ENCODE assay signal across 13 mouse cellular contexts in the genomic region with DNA sequence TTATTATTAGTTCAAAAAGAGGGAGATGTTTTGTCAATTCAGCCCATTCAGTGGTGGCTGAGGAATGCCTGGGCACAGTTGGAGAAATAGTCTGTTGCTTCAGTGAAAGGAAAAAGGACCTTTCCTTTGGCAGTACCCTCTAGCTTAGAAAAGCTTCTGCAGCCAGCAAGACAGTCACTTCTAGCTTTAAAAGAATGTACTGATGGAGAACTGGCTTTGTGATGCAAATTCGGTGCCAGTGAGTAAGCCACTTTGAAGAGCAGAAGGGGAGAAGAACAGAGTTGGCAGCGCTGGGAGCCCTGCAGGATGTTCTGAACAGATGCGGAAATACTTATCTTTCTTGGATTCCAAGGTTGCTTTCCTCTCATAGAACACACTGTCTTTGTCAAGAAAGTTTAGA.
DNase-seq lines count a peak whose midpoint lies in the region; ATAC-seq lines count a peak whose summit lies in the region.
"Had no signal": no experiment of that assay in that cellular context is flagged by ENCODE, and none has a peak within 500 bp of the region (broad histone marks: within the 10 kb centered on the region; RNA-seq: fewer than 3 reads in every experiment).

No protein-coding gene starts in this region.

- peak; percentile 1 for DNase-seq in hindbrain, embryonic 11.5 days (ENCODE audit: low spot score)
- DNase-seq in left cerebral cortex, adult 11 months (ENCODE audit: low spot score): peak; percentile 37
- peak; percentile 19 for DNase-seq in right cerebral cortex, postnatal 4 days
- DNase-seq in c-Kit-positive CD71-positive TER-119-positive erythroid progenitor cells, embryonic 14.5 days (ENCODE audit: low spot score): no peak
- DNase-seq: heart, adult 2 months; kidney, postnatal 4 days; liver, postnatal 0 days had no signal

- no peak overlapping the region for H3K4me2 ChIP-seq in hindbrain, embryonic 11.5 days (replicated peaks; ENCODE audit: low read depth, low read length)
- no peak overlapping the region for H3K4me2 ChIP-seq in hindbrain, embryonic 12.5 days (replicated peaks)
- no peak overlapping the region for H3K4me2 ChIP-seq in liver, embryonic 12.5 days
- H3K4me2 ChIP-seq: midbrain, embryonic 11.5 days; stomach, embryonic 15.5 days had no signal

- H3K27ac ChIP-seq in hindbrain, embryonic 11.5 days (ENCODE audit: low read depth, low read length): no peak overlapping the region
- no peak overlapping the region for H3K27ac ChIP-seq in hindbrain, embryonic 12.5 days
- H3K27ac ChIP-seq in liver, embryonic 12.5 days: no peak overlapping the region
- H3K27ac ChIP-seq: stomach, embryonic 15.5 days had no signal

- no peaks in the 10 kb centered on the region for H3K9me3 ChIP-seq in hindbrain, embryonic 11.5 days (ENCODE audit: control insufficient read depth, low read length)
- H3K9me3 ChIP-seq in hindbrain, embryonic 12.5 days (replicated peaks): no peaks in the 10 kb centered on the region
- no peaks in the 10 kb centered on the region for H3K9me3 ChIP-seq in liver, embryonic 12.5 days (replicated peaks)
- H3K9me3 ChIP-seq: stomach, embryonic 15.5 days had no signal

- ATAC-seq in hindbrain, embryonic 11.5 days (ENCODE audit: low FRiP score): no peak
- no peak for ATAC-seq in hindbrain, embryonic 12.5 days (ENCODE audit: low FRiP score)
- peak; percentile 95 for ATAC-seq in frontal cortex, adult (ENCODE audit: low TSS enrichment)
- no peak for ATAC-seq in liver, embryonic 12.5 days
- ATAC-seq: hindbrain, embryonic 16.5 days; liver, postnatal 0 days had no signal

- H3K9ac ChIP-seq in hindbrain, embryonic 11.5 days (ENCODE audit: low read depth, low read length): no peak overlapping the region
- H3K9ac ChIP-seq in hindbrain, embryonic 12.5 days: no peak overlapping the region
- no peak overlapping the region for H3K9ac ChIP-seq in liver, embryonic 12.5 days
- H3K9ac ChIP-seq: liver, postnatal 0 days; stomach, embryonic 15.5 days had no signal

- no peaks in the 10 kb centered on the region for H3K27me3 ChIP-seq in hindbrain, embryonic 11.5 days (ENCODE audit: control insufficient read depth, insufficient read depth, low read length)
- H3K27me3 ChIP-seq in hindbrain, embryonic 12.5 days: no peaks in the 10 kb centered on the region
- no peaks in the 10 kb centered on the region for H3K27me3 ChIP-seq in liver, embryonic 12.5 days (replicated peaks)
- H3K27me3 ChIP-seq: stomach, embryonic 15.5 days had no signal

- 39% methylated on average over 3 of the region's 3 CpGs for WGBS in hindbrain, embryonic 11.5 days
- WGBS in hindbrain, embryonic 12.5 days: 51% methylated on average over 3 of the region's 3 CpGs
- WGBS in liver, embryonic 12.5 days (ENCODE audit: insufficient replicate concordance): 54% methylated on average over 3 of the region's 3 CpGs

- no peak overlapping the region for H3K4me3 ChIP-seq in hindbrain, embryonic 11.5 days (ENCODE audit: low read depth, low read length)
- H3K4me3 ChIP-seq in hindbrain, embryonic 12.5 days: no peak overlapping the region
- no peak overlapping the region for H3K4me3 ChIP-seq in liver, embryonic 12.5 days
- H3K4me3 ChIP-seq: heart, adult 2 months; stomach, embryonic 15.5 days had no signal

- no peaks in the 10 kb centered on the region for H3K36me3 ChIP-seq in hindbrain, embryonic 11.5 days (ENCODE audit: control insufficient read depth, insufficient read depth, low read length)
- H3K36me3 ChIP-seq in hindbrain, embryonic 12.5 days: no peaks in the 10 kb centered on the region
- no peaks in the 10 kb centered on the region for H3K36me3 ChIP-seq in liver, embryonic 12.5 days
- H3K36me3 ChIP-seq: stomach, embryonic 15.5 days had no signal

- no peaks in the 10 kb centered on the region for H3K4me1 ChIP-seq in hindbrain, embryonic 11.5 days (replicated peaks; ENCODE audit: control insufficient read depth, insufficient read depth, low read length)
- no peaks in the 10 kb centered on the region for H3K4me1 ChIP-seq in hindbrain, embryonic 12.5 days
- no peaks in the 10 kb centered on the region for H3K4me1 ChIP-seq in liver, embryonic 12.5 days
- H3K4me1 ChIP-seq: stomach, embryonic 15.5 days had no signal
